ENCODE assay signal across 8 mouse cellular contexts in genomic region chr16:91045511-91045910, GRCm38 (mm10). TPM values are rescaled to one million over a fixed set of nuclear protein-coding genes. Genes with fewer than 3 reads are reported as not detected.
DNase-seq lines count a peak whose midpoint lies in the region; ATAC-seq and TF ChIP-seq lines count a peak whose summit lies in the region.

No protein-coding gene starts in this region.

- TF ChIP-seq CTCF in bone marrow, adult 2 months (IDR thresholded peaks at IDR 0.05; ENCODE audit: control insufficient read depth, insufficient read depth, low read length), result peak; percentile 65

- no peak overlapping the region for H3K27ac ChIP-seq in bone marrow, adult 2 months (ENCODE audit: control insufficient read depth, insufficient read depth, low read depth, low read length, poor library complexity)
- H3K27ac ChIP-seq in hindbrain, embryonic 16.5 days (ENCODE audit: low read depth, low read length), result no peak overlapping the region
- H3K27ac ChIP-seq in liver, embryonic 15.5 days (replicated peaks), result no peak overlapping the region

- 70% methylated on average over 8 of the region's 8 CpGs for WGBS in bone marrow, adult 2 months
- 68% methylated on average over 8 of the region's 8 CpGs for WGBS in hindbrain, embryonic 16.5 days
- WGBS in liver, embryonic 15.5 days (ENCODE audit: insufficient replicate concordance), result 61% methylated on average over 8 of the region's 8 CpGs

- H3K4me3 ChIP-seq in bone marrow, adult 2 months (replicated peaks; ENCODE audit: control insufficient read depth, low read depth, low read length), result no peak overlapping the region
- no peak overlapping the region for H3K4me3 ChIP-seq in hindbrain, embryonic 16.5 days (ENCODE audit: low read length)
- H3K4me3 ChIP-seq in liver, embryonic 15.5 days (replicated peaks), result peak overlapping the region; percentile 92

- no peak for TF ChIP-seq POLR2A in bone marrow, adult 2 months (IDR thresholded peaks at IDR 0.05; ENCODE audit: borderline replicate concordance, control insufficient read depth, low read depth, low read length)

- H3K9ac ChIP-seq in hindbrain, embryonic 16.5 days (ENCODE audit: low read depth, low read length), result no peak overlapping the region
- H3K9ac ChIP-seq in liver, embryonic 15.5 days, result no peak overlapping the region

- no peaks in the 10 kb centered on the region; the same call in 1 of the 2 replicates for H3K4me1 ChIP-seq in bone marrow, adult 2 months (ENCODE audit: control insufficient read depth, insufficient read depth, low read length)
- H3K4me1 ChIP-seq in hindbrain, embryonic 16.5 days (ENCODE audit: control insufficient read depth, insufficient read depth, low read depth, low read length), result peaks cover 11% of the 10 kb centered on the region
- H3K4me1 ChIP-seq in liver, embryonic 15.5 days (replicated peaks), result peaks cover 36% of the 10 kb centered on the region

- peak; percentile 56 to 59 for DNase-seq in right cerebral cortex, postnatal 10 days (ENCODE audit: low spot score in 2 of 2)
- DNase-seq in right cerebral cortex, postnatal 25 days, result no peak

- H3K27me3 ChIP-seq in hindbrain, embryonic 16.5 days (replicated peaks; ENCODE audit: control insufficient read depth, insufficient read depth, low read length), result no peaks in the 10 kb centered on the region; the same call in 1 of the 2 replicates
- H3K27me3 ChIP-seq in liver, embryonic 15.5 days, result peaks cover 17% of the 10 kb centered on the region

- no peaks in the 10 kb centered on the region; the same call in 1 of the 2 replicates for H3K36me3 ChIP-seq in hindbrain, embryonic 16.5 days (ENCODE audit: control insufficient read depth, insufficient read depth, low read length)
- H3K36me3 ChIP-seq in liver, embryonic 15.5 days (replicated peaks), result peaks cover 16% of the 10 kb centered on the region

- H3K9me3 ChIP-seq in hindbrain, embryonic 16.5 days (ENCODE audit: control insufficient read depth, low read length), result no peaks in the 10 kb centered on the region
- no peaks in the 10 kb centered on the region for H3K9me3 ChIP-seq in liver, embryonic 15.5 days (replicated peaks)

- H3K4me2 ChIP-seq in hindbrain, embryonic 16.5 days (ENCODE audit: low read length), result peak overlapping the region; percentile 83; the same call in 1 of the 2 replicates
- H3K4me2 ChIP-seq in liver, embryonic 15.5 days, result peak overlapping the region; percentile 87

- peak; percentile 45; the same call in 1 of the 2 replicates for ATAC-seq in erythroblast, adult 5-6 weeks (replicated peaks; ENCODE audit: low FRiP score, poor library complexity, severe bottlenecking)
- ATAC-seq in hindbrain, embryonic 16.5 days, result no peak
- ATAC-seq in liver, embryonic 15.5 days (ENCODE audit: insufficient read depth), result no peak
- ATAC-seq in neutrophil, adult 5-6 weeks (ENCODE audit: extremely low read depth, insufficient number of reproducible peaks, low FRiP score, poor library complexity, severe bottlenecking), result peak; percentile 17; the same call in 1 of the 2 replicates
- ATAC-seq in frontal cortex, adult (ENCODE audit: low TSS enrichment), result no peak

RNA-seq across cellular contexts. Expression of gene Paxbp1, which starts 1.2 kb away (rescaled TPM):
- 44.3 and 72.0 TPM in 2 replicates for polyA plus RNA-seq in bone marrow, adult 2 months (2011; ENCODE audit: insufficient read depth, insufficient read length, low replicate concordance, missing spikeins)
- total RNA-seq in erythroblast, adult 5-6 weeks (2015; ENCODE audit: low replicate concordance), result 30.9 and 35.5 TPM in 2 replicates
- 68.0 and 81.5 TPM in 2 replicates for total RNA-seq in erythroblast, adult 5-6 weeks (2017; ENCODE audit: low replicate concordance)
- polyA plus RNA-seq in hindbrain, embryonic 16.5 days (2015; fragmentation: Nextera tagmentation; extraction: Ambion mirVana), result 48.8 and 60.2 TPM in 2 replicates
- 16.3 and 17.0 TPM in 2 replicates for polyA plus RNA-seq in liver, embryonic 15.5 days (2015; fragmentation: Nextera tagmentation; extraction: Ambion mirVana)
- total RNA-seq in neutrophil, adult 5-6 weeks (2017), result 134 and 148 TPM in 2 replicates

RNA-seq across cellular contexts. Expression of gene Synj1, which starts 34.4 kb away (rescaled TPM):
- polyA plus RNA-seq in bone marrow, adult 2 months (2011; ENCODE audit: insufficient read depth, insufficient read length, low replicate concordance, missing spikeins), result 17.2 and 38.2 TPM in 2 replicates
- total RNA-seq in erythroblast, adult 5-6 weeks (2015; ENCODE audit: low replicate concordance), result 166 and 169 TPM in 2 replicates
- 142 and 167 TPM in 2 replicates for total RNA-seq in erythroblast, adult 5-6 weeks (2017; ENCODE audit: low replicate concordance)
- 48.6 and 50.3 TPM in 2 replicates for polyA plus RNA-seq in hindbrain, embryonic 16.5 days (2015; fragmentation: Nextera tagmentation; extraction: Ambion mirVana)
- polyA plus RNA-seq in liver, embryonic 15.5 days (2015; fragmentation: Nextera tagmentation; extraction: Ambion mirVana), result 19.5 and 20.6 TPM in 2 replicates
- 85.6 and 87.6 TPM in 2 replicates for total RNA-seq in neutrophil, adult 5-6 weeks (2017)

RNA-seq across cellular contexts. Expression of gene 4932438H23Rik, which starts 49.4 kb away (rescaled TPM):
- not detected in 2 replicates for polyA plus RNA-seq in bone marrow, adult 2 months (2011; ENCODE audit: insufficient read depth, insufficient read length, low replicate concordance, missing spikeins)
- total RNA-seq in erythroblast, adult 5-6 weeks (2015; ENCODE audit: low replicate concordance), result not detected in 2 replicates
- not detected in 2 replicates for total RNA-seq in erythroblast, adult 5-6 weeks (2017; ENCODE audit: low replicate concordance)
- polyA plus RNA-seq in hindbrain, embryonic 16.5 days (2015; fragmentation: Nextera tagmentation; extraction: Ambion mirVana), result 0.88 and 1.9 TPM in 2 replicates
- not detected in 2 replicates for polyA plus RNA-seq in liver, embryonic 15.5 days (2015; fragmentation: Nextera tagmentation; extraction: Ambion mirVana)
- 0.23 TPM in 1 of 2 replicates, not detected in the other for total RNA-seq in neutrophil, adult 5-6 weeks (2017)

Comparison
In these comparisons a context has a peak if more than half of its experiments do, and no peak if none do; other contexts are left out.
1. ATAC-seq: peak in erythroblast, adult 5-6 weeks (single experiment) and neutrophil, adult 5-6 weeks (single experiment); none in hindbrain, embryonic 16.5 days (single experiment), liver, embryonic 15.5 days (single experiment) and frontal cortex, adult (single experiment).